Mouse (Mus musculus) CH12.LX (cell line): ENCODE measurements at regions not wholly inside any gene's neighbourhood (a gene's known extent, or its start where the extent isn't known, plus 50 kb on each side); places are given as distances from the start of the nearest gene placed in this dataset.

Source experiments
- DNase-seq: peaks from one replicate; pipeline ENCODE4 v3.0.0-alpha.2; 2013; ENCODE audit errors: extremely low read depth
- H3K27ac ChIP-seq: 2 replicates; pipeline ENCODE4 v1.5.1; 2012; ENCODE audit warnings: low read depth, mild to moderate bottlenecking, control low read depth, moderate library complexity; ENCODE audit not compliant: insufficient read depth
- H3K27me3 ChIP-seq: replicated peaks from 2 replicates; pipeline ENCODE3; 2012; ENCODE audit warnings: inconsistent platforms
- H3K36me3 ChIP-seq, 2 experiments: replicated peaks in 1 of 2; 2 replicates each; pipeline versions ENCODE3 to v1.6.1; 2012; ENCODE audit warnings: inconsistent platforms in 1 of 2, low read length in 1 of 2, mild to moderate bottlenecking in 1 of 2, mixed read lengths in 1 of 2, moderate library complexity in 1 of 2; ENCODE audit not compliant: control insufficient read depth in 1 of 2, insufficient read depth in 1 of 2
- H3K4me1 ChIP-seq, 2 experiments: 2 replicates each; pipeline ENCODE4 v1.6.1; 2012; ENCODE audit warnings: inconsistent platforms in 1 of 2, moderate library complexity in 1 of 2; ENCODE audit not compliant: insufficient read depth in 2 of 2, control insufficient read depth in 1 of 2
- H3K4me2 ChIP-seq: 2 replicates; pipeline ENCODE4 v1.6.1; 2012; ENCODE audit warnings: low read depth, mild to moderate bottlenecking, control low read depth; ENCODE audit not compliant: poor library complexity, insufficient read depth, severe bottlenecking
- H3K4me3 ChIP-seq, 3 experiments: fragments of 150-350 bp in 1 of 3; sonication (generic) in 1 of 3; replicated peaks in 1 of 3; 2 replicates each; pipeline versions ENCODE3 to v1.5.1; 2011 to 2012; ENCODE audit warnings: low read depth in 2 of 3, low read length in 2 of 3, mild to moderate bottlenecking in 2 of 3, moderate library complexity in 2 of 3, control low read depth in 1 of 3, improper control_type of control experiment in 1 of 3, inconsistent platforms in 1 of 3, mixed read lengths in 1 of 3; ENCODE audit not compliant: poor library complexity in 1 of 3
- H3K79me2 ChIP-seq: replicated peaks from 2 replicates; pipeline ENCODE4 v1.6.1; 2012; ENCODE audit warnings: mild to moderate bottlenecking, moderate library complexity; ENCODE audit not compliant: control insufficient read depth, poor library complexity, insufficient read depth, severe bottlenecking; ENCODE audit errors: extremely low read depth
- H3K9ac ChIP-seq: 2 replicates; pipeline ENCODE4 v1.6.1; 2012; ENCODE audit warnings: low read depth, mild to moderate bottlenecking, control low read depth, moderate library complexity; ENCODE audit not compliant: insufficient read depth
- H3K9me3 ChIP-seq: replicated peaks from 2 replicates; pipeline ENCODE3; 2012; ENCODE audit warnings: low read length, inconsistent platforms, mixed read lengths
- BHLHE40 ChIP-seq: IDR thresholded peaks from 2 replicates; pipeline ENCODE4 v1.6.1; 2011; ENCODE audit warnings: mild to moderate bottlenecking, low read depth, low read length, improper control_type of control experiment
- CHD1 ChIP-seq: IDR thresholded peaks from 2 replicates; pipeline ENCODE4 v1.6.1; 2012; ENCODE audit warnings: low read depth, low read length, improper control_type of control experiment, inconsistent platforms
- CHD2 ChIP-seq: IDR thresholded peaks from 2 replicates; pipeline ENCODE4 v1.6.1; 2011; ENCODE audit warnings: low read length, improper control_type of control experiment
- E2F4 ChIP-seq: IDR thresholded peaks from 2 replicates; pipeline ENCODE4 v1.6.1; 2011; ENCODE audit warnings: low read depth, low read length, improper control_type of control experiment; ENCODE audit not compliant: insufficient replicate concordance
- ELF1 ChIP-seq: IDR thresholded peaks from 2 replicates; pipeline ENCODE4 v1.6.1; 2014; ENCODE audit warnings: low read depth, mild to moderate bottlenecking, inconsistent platforms, low read length, improper control_type of control experiment
- EP300 ChIP-seq: IDR thresholded peaks from 2 replicates; pipeline ENCODE4 v1.6.1; 2011; ENCODE audit warnings: low read length, improper control_type of control experiment
- GABPA ChIP-seq: IDR thresholded peaks from 2 replicates; pipeline ENCODE4 v1.6.1; 2012; ENCODE audit warnings: low read depth, low read length, improper control_type of control experiment, inconsistent platforms; ENCODE audit not compliant: insufficient replicate concordance
- HCFC1 ChIP-seq: IDR thresholded peaks from 2 replicates; pipeline ENCODE4 v1.6.1; 2012; ENCODE audit warnings: low read depth, mild to moderate bottlenecking, inconsistent platforms, low read length, improper control_type of control experiment
- IRF4 ChIP-seq: IDR thresholded peaks from 2 replicates; pipeline ENCODE4 v1.6.1; 2014; ENCODE audit warnings: low read depth, mild to moderate bottlenecking, inconsistent platforms, low read length, improper control_type of control experiment
- JUND ChIP-seq: conservative IDR thresholded peaks from 2 replicates; pipeline ENCODE4 v1.6.1; 2011; ENCODE audit warnings: low read depth, low read length, improper control_type of control experiment
- KAT2A ChIP-seq: IDR thresholded peaks from 2 replicates; pipeline ENCODE4 v1.6.1; 2012; ENCODE audit warnings: low read length, improper control_type of control experiment, inconsistent platforms; ENCODE audit not compliant: insufficient replicate concordance
- MAFK ChIP-seq: IDR thresholded peaks from 2 replicates; pipeline ENCODE4 v1.6.1; 2011; ENCODE audit warnings: low read length, improper control_type of control experiment; ENCODE audit not compliant: insufficient replicate concordance
- MAX ChIP-seq: IDR thresholded peaks from 2 replicates; pipeline ENCODE4 v1.6.1; 2011; ENCODE audit warnings: low read length, improper control_type of control experiment
- MEF2A ChIP-seq: IDR thresholded peaks from 2 replicates; pipeline ENCODE4 v1.6.1; 2014; ENCODE audit warnings: low read depth, mild to moderate bottlenecking, inconsistent platforms, low read length, improper control_type of control experiment, borderline replicate concordance
- MYC ChIP-seq: IDR thresholded peaks from 2 replicates; pipeline ENCODE4 v1.6.1; 2011; ENCODE audit warnings: low read depth, mild to moderate bottlenecking, improper control_type of control experiment, low read length
- NELFE ChIP-seq: IDR thresholded peaks from 2 replicates; pipeline ENCODE4 v1.6.1; 2011; ENCODE audit warnings: low read depth, low read length, improper control_type of control experiment
- NRF1 ChIP-seq: IDR thresholded peaks from 2 replicates; pipeline ENCODE4 v1.6.1; 2014; ENCODE audit warnings: low read depth, mild to moderate bottlenecking, inconsistent platforms, low read length, improper control_type of control experiment, moderate library complexity
- PAX5 ChIP-seq: IDR thresholded peaks from 2 replicates; pipeline ENCODE4 v1.6.1; 2012; ENCODE audit warnings: low read length, inconsistent platforms, mixed read lengths
- POLR2AphosphoS2 ChIP-seq: IDR thresholded peaks from 2 replicates; pipeline ENCODE4 v1.6.1; 2011; ENCODE audit warnings: low read depth, low read length, improper control_type of control experiment
- SMC3 ChIP-seq: IDR thresholded peaks from 2 replicates; pipeline ENCODE4 v1.6.1; 2011; ENCODE audit warnings: low read depth, low read length, improper control_type of control experiment
- TBP ChIP-seq: conservative IDR thresholded peaks from 2 replicates; pipeline ENCODE4 v1.6.1; 2011; ENCODE audit warnings: low read depth, low read length, improper control_type of control experiment
- TCF12 ChIP-seq: IDR thresholded peaks from 2 replicates; pipeline ENCODE4 v1.6.1; 2014; ENCODE audit warnings: low read depth, mild to moderate bottlenecking, inconsistent platforms, low read length, improper control_type of control experiment
- UBTF ChIP-seq: IDR thresholded peaks from 2 replicates; pipeline ENCODE4 v1.6.1; 2012; ENCODE audit warnings: low read depth, mild to moderate bottlenecking, inconsistent platforms, low read length, improper control_type of control experiment, moderate library complexity
- ZKSCAN1 ChIP-seq: IDR thresholded peaks from 2 replicates; pipeline ENCODE4 v1.6.1; 2012; ENCODE audit warnings: low read depth, inconsistent platforms, low read length, improper control_type of control experiment, borderline replicate concordance
- ZMIZ1 ChIP-seq: IDR thresholded peaks from 2 replicates; pipeline ENCODE4 v1.6.1; 2012; ENCODE audit warnings: low read depth, mild to moderate bottlenecking, inconsistent platforms, low read length, improper control_type of control experiment
- ZNF384 ChIP-seq: IDR thresholded peaks from 2 replicates; pipeline ENCODE4 v1.6.1; 2012; ENCODE audit warnings: low read depth, low read length, improper control_type of control experiment, inconsistent platforms
- dilution Hi-C: fragments of 300-500 bp; cut with MboI; formaldehyde crosslinking; loops from 2 replicates; pipeline ENCODE4 v1.14.3; 2020; ENCODE audit warnings: low sequenced_read_pairs; ENCODE audit not compliant: extremely low pct_unique_long_range_greater_than_20kb, extremely low pct_ligation_motif_present
- in situ Hi-C: fragments of 300-500 bp; cut with MboI; formaldehyde crosslinking; loops from 3 replicates; pipeline ENCODE4 v1.14.3; 2019; ENCODE audit warnings: low sequenced_read_pairs, low pct_ligation_motif_present, low pct_unique_long_range_greater_than_20kb, mixed read lengths

GRCm38 (mm10) chr9:113085281-113085810, 622.7 kb downstream of the Pdcd6ip start:
- H3K9ac ChIP-seq, result no peak overlapping the region
- in situ Hi-C loops (no loop called here), dilution Hi-C loops (no loop called here)
- no peaks in the 10 kb centered on the region for H3K79me2 ChIP-seq
- H3K27me3 ChIP-seq, result no peaks in the 10 kb centered on the region
- TF ChIP-seq NRF1, result no peak
- no peak for TF ChIP-seq UBTF
- TF ChIP-seq MAX, result no peak
- TF ChIP-seq ELF1, result no peak
- no peak for TF ChIP-seq ZMIZ1
- no peak for TF ChIP-seq POLR2AphosphoS2
- no peak for TF ChIP-seq MAFK
- no peak for TF ChIP-seq MEF2A
- TF ChIP-seq MYC, result no peak
- TF ChIP-seq BHLHE40, result no peak
- TF ChIP-seq ZKSCAN1, result no peak
- TF ChIP-seq PAX5, result no peak
- TF ChIP-seq KAT2A, result no peak
- no peak for TF ChIP-seq TCF12
- TF ChIP-seq EP300, result no peak
- TF ChIP-seq TBP, result no peak
- TF ChIP-seq IRF4, result no peak
- TF ChIP-seq E2F4, result no peak
- H3K27ac ChIP-seq, result no peak overlapping the region
- H3K9me3 ChIP-seq, result peaks cover 67% of the 10 kb centered on the region
- H3K4me1 ChIP-seq, result no peaks in the 10 kb centered on the region
- no peaks in the 10 kb centered on the region for H3K36me3 ChIP-seq
- DNase-seq, result no peak
- no peak overlapping the region for H3K4me2 ChIP-seq
- no peak overlapping the region for H3K4me3 ChIP-seq

- H3K27ac ChIP-seq, result no peak overlapping the region
- TF ChIP-seq TBP (no peak), NELFE (no peak), HCFC1 (no peak), EP300 (no peak), IRF4 (no peak), ZNF384 (no peak), GABPA (no peak), KAT2A (no peak), JUND (no peak), CHD2 (no peak), CHD1 (no peak), TCF12 (no peak), SMC3 (no peak)
- no peak for DNase-seq
- dilution Hi-C loops (no loop called here), in situ Hi-C loops (no loop called here)
- no peak overlapping the region for H3K4me3 ChIP-seq
- H3K4me1 ChIP-seq, result no peaks in the 10 kb centered on the region
- no peak overlapping the region for H3K4me2 ChIP-seq
- H3K79me2 ChIP-seq, result no peaks in the 10 kb centered on the region
- H3K27me3 ChIP-seq, result no peaks in the 10 kb centered on the region
- H3K9me3 ChIP-seq, result peaks cover 68% of the 10 kb centered on the region
- no peak overlapping the region for H3K9ac ChIP-seq
- no peaks in the 10 kb centered on the region for H3K36me3 ChIP-seq
Observed at GRCm38 (mm10) chr9:113074866-113075265, 633.2 kb downstream of the Pdcd6ip start.
